ENCODE assay signal across 11 mouse cellular contexts in the genomic region with DNA sequence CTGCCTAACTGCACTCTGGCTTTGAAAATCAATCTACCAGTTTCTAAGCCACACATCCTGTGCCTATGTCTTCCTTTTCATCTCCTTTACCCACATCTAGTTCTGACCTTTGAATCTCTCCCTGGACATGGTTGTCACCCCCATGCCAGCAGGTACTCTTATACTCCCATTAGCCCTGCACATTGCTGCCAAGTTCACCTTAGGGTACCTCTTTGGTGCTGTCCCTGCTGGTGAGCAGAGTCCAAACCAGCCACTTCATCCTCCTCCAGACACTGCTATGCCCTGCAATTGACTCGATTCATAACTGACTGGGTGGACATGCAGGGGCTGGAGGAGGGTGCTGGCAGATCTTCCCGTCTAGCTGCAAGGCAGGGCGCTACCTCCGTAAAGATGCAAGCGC.
"Had no signal": no experiment of that assay in that cellular context is flagged by ENCODE, and none has a peak within 500 bp of the region (broad histone marks: within the 10 kb centered on the region; RNA-seq: fewer than 3 reads in every experiment).

No protein-coding gene starts in this region.

- H3K9me3 ChIP-seq: liver, embryonic 15.5 days; midbrain, embryonic 13.5 days had no signal

- H3K9ac ChIP-seq: liver, embryonic 15.5 days; midbrain, embryonic 13.5 days had no signal

- DNase-seq: lung, adult 2 months; lung, postnatal 36 days; right cerebral cortex, postnatal 14 days; thymus, postnatal 36 days had no signal

- H3K4me2 ChIP-seq: liver, embryonic 11.5 days; liver, embryonic 15.5 days; midbrain, embryonic 13.5 days had no signal

- H3K27ac ChIP-seq: kidney, postnatal 0 days; layer of hippocampus, adult 2 months; liver, embryonic 15.5 days; midbrain, embryonic 13.5 days had no signal

- ATAC-seq: inflammation-experienced regulatory T-cells, adult 6 months; lung, postnatal 0 days; midbrain, embryonic 13.5 days had no signal

- H3K27me3 ChIP-seq: midbrain, embryonic 13.5 days had no signal

- H3K4me3 ChIP-seq: layer of hippocampus, adult 2 months; liver, embryonic 15.5 days; midbrain, embryonic 13.5 days had no signal

- H3K36me3 ChIP-seq: liver, embryonic 15.5 days had no signal
